Mouse (Mus musculus) heart, embryonic 12.5 days (tissue): ENCODE data around the gene Scrn1. TPM values are rescaled to one million over a fixed set of nuclear protein-coding genes. Genes with fewer than 3 reads are reported as not detected.

ENCODE experiments used
- polyA plus RNA-seq: library from polyadenylated mRNA; unstranded; fragments of >200 nt; fragmentation: Nextera tagmentation; extraction: Ambion mirVana; gene quantifications from 2 replicates; pipeline ENCODE4 v1.2.1, GENCODE M21; 2016

The Scrn1 gene
- polyA plus RNA-seq, 1 experiment from 2014 or later, result 14.5 TPM

Other genes with a start within 250 kb of the Scrn1 start
- gene Prr15, start 240.7 kb downstream of the Scrn1 start, polyA plus RNA-seq, result 13.7 and 14.2 TPM in 2 replicates
- gene Wipf3, start 136.9 kb downstream of the Scrn1 start, polyA plus RNA-seq, result 4.8 and 4.9 TPM in 2 replicates
- gene Plekha8, start 28.6 kb upstream of the Scrn1 start, polyA plus RNA-seq, result 13.2 and 13.9 TPM in 2 replicates
- 27.2 and 28.4 TPM in 2 replicates for gene Fkbp14, start 30.8 kb upstream of the Scrn1 start, polyA plus RNA-seq
- 5.3 and 6.2 TPM in 2 replicates for gene Mturn, start 115.1 kb upstream of the Scrn1 start, polyA plus RNA-seq